Mouse (Mus musculus): ENCODE data around the gene Grem2.

Grem2 gene

DNA sequence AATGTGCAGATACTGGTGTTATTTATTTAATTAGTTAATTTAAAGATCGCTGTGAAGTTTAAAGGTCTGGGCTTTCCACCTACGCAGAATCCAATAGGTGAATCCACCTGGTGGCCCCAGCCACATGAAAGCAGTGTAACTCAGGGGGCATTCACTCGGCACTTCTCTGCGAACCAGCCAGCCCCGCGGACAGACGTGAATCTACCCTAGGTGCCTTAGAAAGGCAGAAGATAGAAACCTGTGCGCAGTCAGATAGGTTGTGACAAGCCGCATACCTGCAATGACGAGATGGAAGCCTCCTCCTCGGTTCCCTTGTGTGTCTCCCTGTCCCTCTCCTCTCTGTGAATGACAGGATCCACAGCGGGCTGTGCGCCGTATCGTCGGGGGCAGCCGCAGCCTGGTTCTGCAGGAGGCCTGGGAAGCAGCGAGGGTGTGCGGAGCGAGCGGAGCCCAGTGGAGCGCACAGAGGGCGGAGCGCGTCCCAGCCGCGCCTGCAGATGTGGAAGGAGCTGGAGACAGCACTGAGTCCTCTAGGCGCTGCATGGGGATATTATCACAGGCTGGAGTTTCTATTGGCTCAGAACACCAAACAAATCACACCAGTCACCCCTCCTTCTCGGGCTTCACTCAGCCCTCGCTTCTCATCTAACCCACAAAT is at the start of gene Grem2:
Gene Grem2, minus strand, starts transcription at position 522 of the 658 bp plus-strand sequence.
- DNase-seq (ENCODE audit: low read depth, low spot score): peak; percentile 60

DNA sequence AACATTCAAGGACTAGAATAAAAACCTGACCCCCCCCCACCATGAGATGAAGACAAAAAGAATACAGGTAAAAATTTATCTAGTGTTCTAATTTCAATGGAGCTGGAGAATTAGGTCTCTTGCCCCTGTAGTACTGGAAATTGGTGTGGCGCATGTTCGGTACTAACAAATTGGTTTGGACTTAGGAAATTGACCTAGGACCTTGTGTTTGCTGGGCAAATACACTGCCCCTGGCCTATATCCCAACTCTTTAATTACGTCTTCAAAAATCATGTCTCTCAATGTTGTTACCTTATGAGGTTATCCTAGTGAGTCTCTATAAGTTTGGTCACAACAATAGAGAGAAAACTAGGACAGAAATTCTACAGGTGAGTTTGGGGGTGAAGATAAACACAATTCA is 38.2 kb upstream of the Grem2 start:
- no peak for DNase-seq (ENCODE audit: low read depth, low spot score)

DNA sequence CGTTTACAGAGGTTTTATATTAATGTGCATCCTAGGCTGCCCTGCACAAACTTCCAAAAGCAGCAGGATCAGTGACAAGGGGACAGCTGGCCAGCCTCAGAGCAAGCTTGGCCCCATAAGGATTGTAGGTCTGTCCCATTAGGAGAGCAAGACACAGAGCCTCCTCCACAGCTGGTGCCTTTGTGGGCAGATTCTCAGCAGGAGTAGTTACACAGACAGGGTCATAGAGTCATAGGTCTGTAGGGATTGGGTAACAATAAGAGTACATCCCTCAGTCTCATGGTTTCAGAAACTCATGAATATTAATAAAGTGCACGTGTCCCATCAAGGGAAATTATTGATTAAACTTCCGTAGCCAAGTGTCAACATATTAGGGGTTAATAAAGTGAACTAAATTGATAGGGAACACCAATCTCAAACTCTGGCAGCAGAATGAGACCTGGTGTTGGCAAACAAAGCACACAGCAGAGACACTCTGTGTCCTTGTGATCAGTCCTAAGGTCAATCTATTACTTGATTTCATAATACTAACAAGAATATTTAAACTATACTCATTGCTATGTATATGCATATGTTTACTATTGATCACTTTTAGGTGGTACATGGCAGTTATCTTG is 9.5 kb upstream of the Grem2 start:
- DNase-seq (ENCODE audit: low read depth, low spot score): no peak

DNA sequence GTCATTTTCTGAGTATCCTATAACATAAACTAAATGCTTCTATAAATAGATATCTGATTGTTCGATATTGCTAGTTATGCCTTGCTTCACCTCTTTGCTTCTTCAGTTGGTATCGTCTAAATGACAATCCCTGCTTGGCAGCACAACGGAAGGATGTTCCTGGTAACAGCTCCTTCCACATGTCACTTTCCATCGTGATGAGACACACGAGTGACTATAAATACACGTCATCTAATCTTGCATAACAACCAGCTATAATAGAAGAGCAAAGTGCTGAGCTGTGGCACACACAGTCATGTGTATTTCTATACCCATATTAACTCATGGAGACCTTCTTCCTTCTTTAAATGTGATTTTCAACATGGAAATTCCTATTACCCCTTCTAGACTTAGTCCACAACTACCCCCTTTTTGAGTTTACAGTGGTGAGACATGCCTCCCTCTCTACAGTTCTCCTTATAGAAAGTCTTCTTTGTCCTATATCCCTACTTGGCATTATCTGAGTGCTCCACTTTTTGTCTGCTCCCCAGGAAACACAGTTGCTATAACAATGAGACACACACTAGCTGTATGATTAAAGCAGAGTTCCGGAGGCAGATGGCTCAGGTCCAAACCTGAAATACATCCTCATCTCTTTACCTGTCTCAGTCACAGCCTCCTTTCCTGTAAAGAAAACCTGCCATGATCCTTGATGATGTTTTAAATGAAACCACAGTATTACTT is 8.0 kb upstream of the Grem2 start:
- DNase-seq (ENCODE audit: low read depth, low spot score): no peak

DNA sequence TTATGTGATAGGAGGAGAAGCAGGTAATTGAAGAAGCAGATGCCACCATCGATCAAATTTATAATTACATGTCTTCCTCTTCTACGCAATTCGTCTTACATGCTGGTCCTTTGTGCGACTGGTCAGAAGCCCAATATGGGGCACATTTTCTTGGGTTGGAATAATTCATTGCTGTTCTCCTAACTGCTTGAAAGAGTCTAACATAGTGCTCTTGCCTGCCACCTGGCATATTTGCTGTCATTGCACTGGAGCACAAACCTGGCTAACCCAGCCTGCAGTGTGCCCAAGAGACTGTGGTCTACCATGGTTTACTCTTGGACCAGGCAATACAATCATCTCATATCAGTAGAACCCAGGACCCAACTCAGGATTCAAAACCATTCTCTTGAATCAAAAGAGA is 2.7 kb downstream of the Grem2 start:
- no peak for DNase-seq (ENCODE audit: low read depth, low spot score)

DNA sequence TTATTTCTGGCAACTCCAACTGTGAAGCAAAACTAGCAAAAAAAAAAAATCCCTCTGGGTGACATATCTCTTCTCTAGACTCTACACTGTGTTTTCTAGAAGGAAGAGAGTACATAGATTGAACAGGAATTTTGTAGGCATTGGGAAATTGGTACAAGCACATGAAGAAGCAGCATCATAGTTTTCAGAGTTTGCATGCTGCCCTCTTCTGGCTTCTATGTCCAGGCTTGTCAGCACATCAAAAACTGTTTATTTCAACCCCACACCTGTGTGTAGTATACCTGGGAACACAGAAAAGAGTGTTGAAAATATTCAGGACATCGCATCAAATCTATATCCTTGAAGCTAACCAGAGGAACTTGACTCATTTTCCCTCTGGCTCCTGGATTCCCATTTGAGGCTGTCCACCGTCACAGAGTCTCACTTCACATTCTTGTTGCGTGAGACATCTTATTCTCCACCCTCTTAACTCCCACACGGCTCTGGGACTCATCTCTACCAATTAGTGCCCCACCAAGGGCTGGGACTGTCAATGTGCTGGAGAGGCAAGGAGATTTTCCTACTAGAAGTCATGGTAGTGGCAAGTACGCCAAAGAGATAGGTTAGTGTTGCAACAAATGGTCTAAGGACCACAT is 3.3 kb downstream of the Grem2 start:
- no peak for DNase-seq (ENCODE audit: low read depth, low spot score)

DNA sequence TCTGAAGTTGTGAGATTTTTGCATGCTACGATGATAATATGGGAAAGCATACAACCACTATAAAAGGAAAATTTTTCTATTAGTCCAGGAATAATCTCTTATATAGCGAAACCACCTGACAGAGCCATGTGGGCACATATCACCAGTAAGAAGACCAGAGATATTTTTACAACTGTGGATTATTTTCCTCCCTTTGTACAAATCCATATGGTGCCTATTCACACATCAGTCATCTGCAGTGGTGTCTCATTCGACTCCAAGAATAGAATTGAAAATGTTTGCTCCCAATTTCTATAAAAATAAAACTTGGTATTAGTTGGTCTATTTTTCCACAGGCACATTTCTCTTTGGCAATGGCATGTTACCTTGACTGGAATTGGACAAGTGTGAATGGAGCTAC is 11.8 kb downstream of the Grem2 start:
- DNase-seq (ENCODE audit: low read depth, low spot score): no peak

DNA sequence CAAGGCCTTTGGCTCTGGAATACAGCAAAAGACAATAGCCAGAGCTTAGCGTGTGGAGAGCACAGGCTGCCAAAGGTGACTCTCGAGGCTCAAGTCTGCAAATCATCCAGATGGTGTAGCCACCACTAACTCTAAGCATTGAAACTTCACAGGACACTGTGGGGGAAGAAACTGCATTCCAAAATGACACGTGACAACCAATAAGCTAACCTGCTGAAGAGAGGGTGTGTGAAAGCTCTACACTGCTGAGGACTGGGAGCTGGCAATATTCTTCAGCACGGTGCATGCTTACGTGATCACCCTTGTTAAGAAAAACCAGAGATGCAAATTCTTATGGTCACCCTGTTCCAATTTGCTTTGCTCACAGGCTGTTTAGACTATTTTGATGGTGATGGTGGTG is 13.4 kb downstream of the Grem2 start:
- DNase-seq (ENCODE audit: low read depth, low spot score): no peak

DNA sequence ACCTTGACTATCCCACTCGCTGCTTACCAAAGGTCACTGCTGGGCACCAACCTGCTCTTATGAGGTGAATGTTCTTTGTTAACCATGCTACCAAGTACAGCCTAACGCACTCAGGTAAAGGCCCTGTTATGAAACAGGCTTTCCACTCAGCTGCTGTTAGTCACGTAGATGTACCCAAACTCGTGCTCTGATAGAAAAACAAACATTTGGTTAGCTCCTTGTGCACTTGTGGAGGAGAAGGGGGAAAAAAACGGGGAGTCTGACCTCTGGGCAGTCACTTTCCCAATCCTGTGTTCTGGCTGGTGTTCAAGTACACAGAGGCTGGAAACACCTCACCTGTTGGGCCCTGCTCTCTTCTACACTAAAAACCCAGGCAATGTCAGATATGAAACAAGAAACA is 14.0 kb downstream of the Grem2 start:
- no peak for DNase-seq (ENCODE audit: low read depth, low spot score)

DNA sequence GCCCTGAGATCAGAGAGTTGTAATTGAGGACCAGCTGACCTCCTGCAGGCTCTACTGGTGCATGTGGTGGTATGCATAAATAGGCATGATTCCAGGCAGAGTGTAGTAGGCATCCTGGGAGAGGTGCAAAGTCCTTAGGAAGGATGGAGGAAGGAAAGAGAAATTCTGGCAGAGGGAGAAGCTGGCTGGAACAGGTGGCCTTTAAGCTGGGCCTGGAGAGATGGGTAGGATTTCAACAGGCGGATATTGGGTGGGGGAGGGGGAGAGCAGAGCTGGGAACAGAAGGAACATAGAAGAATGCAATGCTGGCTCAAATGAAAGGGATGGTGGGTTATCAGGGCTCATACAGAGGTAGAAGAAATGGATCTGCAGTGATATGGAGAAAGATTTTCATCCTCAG is 18.9 kb downstream of the Grem2 start:
- DNase-seq (ENCODE audit: low read depth, low spot score): no peak

DNA sequence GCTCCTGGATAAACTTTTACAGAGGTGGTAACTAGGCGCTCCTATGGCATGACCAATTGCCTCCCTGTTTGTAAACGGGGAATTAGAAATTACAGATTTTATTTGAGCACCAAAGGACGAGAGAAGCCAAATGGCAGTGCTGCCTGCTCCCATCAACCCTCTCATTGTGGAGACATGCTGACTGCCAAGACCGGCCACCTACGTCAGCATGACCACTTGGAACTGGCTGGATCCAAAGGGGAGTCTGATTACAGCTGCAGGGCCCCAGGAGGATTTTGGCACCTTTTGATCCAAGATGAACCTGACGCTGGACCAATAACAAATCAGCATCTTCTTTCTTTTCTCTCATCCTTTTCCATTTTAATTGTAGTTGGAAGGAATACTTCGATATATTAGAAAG is 29.1 kb downstream of the Grem2 start:
- DNase-seq (ENCODE audit: low read depth, low spot score): no peak

DNA sequence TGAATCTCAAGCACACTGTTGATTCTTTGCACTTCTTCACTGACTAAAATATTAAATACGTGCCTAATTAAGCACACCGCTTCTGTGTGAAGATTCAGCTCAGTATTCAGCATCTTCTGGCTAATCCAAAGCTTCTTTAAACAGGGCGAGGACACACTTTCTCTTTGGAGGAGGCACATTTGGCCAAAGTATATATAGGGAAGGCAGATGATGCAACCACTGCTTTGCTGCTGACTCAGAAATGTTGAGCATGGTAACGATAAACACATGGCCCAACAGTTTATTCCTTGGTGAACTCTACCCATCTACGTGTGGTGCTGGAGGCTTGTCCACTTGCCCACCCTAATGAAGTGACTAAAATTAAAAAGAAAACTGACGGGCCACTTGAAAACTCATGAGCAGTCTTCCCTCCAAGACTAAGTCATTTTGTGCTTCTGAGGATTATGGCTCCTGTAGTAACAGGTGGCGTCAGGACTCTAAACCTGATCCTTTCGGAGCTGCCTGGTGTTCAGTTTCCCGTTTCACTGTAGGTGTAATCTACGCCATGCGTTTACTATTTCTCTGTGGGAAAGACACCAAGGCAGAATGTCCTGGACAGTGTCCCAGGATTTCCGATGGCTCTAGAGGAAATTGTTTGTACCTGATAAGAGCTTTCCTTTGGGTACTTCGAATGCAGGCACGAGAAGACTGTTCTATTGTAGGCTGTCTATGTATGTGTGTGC is 32.8 kb downstream of the Grem2 start:
- no peak for DNase-seq (ENCODE audit: low read depth, low spot score)

DNA sequence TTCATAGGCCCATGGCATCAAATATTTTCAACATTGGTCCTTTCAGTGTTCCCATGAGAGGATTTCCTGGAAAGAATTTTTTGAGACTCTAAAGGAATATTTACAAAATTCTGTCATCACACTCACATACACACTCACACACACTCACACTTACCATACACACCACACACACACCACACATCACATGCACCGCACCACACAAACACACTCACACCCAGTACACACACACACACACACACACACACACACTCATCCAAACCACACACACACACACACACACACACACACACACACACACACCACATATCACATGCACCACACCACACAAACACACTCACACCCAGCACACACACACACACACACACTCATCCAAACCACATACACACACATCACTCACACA is 33.5 kb downstream of the Grem2 start:
- DNase-seq (ENCODE audit: low read depth, low spot score): no peak

DNA sequence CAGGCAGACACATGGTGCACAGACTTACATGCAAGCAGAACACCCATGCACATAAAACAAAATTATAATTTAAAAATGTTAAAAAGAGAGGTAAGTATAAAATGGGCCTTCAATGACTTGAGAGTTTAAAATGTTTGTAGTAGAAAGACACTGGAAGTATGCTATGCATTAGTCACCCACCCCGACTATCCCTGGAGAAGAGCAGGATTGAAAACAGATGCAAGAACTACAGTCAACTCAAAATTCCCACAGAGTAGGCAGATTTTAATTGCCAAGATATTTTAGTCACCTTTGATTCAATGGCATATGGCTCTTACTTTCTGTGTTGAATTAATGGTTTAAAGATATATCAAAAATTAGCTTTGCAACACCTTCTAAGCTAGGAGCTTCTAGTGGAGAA is 39.1 kb downstream of the Grem2 start:
- DNase-seq (ENCODE audit: low read depth, low spot score): no peak

DNA sequence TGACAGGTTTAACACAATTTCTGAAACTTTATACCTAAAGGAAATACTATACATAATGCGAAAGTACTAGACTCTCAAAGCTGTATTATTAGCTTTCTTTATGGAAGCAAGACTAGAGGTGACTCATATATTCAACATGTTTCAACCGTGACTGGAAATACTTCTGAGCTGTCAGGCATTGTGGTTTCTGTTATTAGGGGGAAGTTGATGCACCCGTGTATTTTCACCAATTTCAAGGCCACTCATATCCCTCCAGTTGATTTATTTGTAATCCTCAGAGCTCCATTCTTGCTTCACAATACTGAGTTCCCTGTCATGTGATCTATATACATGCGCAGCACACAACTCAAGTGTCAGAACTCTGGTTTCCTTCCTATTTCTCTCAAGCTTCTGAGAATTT is 46.4 kb downstream of the Grem2 start:
- DNase-seq (ENCODE audit: low read depth, low spot score): no peak

DNA sequence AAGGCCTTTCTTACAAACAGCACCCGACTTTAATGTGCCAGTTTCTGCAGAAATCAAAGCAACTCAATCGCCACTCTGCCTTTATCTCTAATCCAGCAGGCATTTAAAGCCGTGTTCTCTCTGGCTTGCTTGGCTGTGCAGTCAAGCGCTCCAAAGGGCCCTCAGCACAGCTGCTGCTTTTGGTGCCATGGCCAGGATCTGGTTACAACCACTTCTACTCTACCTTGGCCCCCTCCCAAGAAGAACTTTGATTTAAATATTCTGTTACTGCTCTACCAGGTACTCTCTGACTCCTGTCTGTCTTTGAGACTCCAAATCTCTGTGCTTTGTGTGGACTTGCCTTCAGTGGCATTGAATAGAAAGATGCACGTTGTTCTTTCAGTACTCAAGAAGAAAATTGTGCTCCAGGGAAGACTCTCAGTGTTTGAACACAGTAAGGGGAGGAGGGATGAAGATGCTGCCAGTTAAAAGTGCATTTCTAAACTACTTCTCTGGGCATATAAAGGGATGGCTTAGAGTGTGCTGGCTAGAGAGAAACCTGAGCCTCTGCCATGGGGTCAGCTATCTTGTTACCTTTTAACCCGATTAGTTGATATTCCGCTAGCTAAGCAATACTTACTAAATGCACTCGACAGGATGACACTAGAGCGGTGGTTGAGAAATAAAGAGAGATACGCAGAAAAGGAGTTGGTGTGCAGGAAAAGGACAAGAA is 61.1 kb downstream of the Grem2 start:
- no peak for DNase-seq (ENCODE audit: low read depth, low spot score)

DNA sequence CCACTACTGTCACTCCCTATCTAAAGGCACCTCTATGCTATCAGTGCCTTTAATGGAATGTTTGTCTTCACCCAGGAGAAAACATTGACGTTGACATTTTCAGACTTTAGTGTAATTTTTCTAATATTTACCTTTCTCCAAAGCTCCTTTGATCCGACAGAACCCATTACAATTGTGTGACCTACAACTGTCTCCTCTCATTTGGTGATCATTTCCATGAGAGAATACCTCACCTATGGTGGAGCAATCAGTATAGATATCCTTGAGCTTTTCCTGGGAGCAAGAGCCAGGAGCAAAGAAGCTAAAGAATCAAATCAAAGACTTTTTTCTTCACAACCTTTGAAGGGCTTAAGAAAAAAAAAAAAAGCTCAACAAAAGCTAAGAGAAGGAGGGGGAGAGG is 65.4 kb downstream of the Grem2 start:
- no peak for DNase-seq (ENCODE audit: low read depth, low spot score)

DNA sequence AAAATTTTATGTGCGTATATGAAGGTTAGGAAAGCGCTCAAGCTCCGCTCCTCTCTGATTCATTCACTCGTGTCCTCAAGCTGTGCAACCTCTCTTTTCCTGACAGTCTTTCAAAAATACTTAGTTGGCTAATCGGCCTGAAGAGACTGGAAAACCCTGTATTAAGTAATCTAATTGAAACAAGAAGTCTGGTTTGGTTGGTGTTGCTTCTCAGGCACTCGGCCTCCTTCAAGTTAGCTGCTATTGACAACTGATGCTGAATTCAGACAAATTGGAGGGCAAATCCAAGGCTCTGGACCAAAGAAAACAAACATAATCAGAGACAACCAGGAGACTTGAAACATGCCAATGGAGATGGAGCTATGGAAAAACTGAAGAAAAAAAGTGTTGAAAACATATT is 76.8 kb downstream of the Grem2 start:
- no peak for DNase-seq (ENCODE audit: low read depth, low spot score)

DNA sequence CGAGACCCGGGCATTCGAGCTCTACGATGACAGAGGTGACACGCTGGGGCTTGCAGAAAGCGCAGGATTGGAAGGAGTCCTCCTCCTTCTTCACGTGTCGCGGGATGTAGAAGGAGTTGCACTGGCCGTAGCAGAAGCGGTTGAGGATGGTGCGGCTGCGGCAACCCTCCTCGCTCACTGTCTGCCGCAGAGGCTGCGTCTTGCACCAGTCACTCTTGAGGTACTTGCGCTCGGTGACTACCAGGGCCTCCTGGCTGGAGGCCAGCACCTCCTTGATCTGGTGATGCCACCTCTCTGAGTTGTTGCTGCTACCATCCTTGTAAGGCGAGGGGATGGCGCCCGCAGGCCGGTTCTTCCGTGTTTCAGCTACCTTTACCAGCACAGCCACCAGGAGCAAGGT is 84.8 kb downstream of the Grem2 start:
- DNase-seq (ENCODE audit: low read depth, low spot score): peak; percentile 5

DNA sequence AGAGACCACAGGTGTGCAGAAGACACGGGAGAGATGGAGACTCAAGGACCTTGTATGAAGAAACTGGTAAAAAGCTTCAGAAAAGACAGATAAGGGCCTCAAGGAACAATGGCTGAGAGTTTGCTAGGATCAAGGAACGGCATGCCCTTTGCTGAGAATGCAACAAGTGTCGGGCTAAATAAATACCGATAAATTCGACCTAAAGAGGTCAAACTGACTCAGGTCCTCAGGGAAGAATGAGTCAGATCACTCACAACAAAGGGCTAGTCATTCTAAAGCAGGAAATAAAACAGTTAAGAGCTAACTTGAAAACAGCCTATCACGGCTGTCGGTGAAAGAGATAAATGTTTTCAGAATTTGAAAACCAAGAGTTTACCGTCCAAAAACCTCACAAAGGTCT is 95.1 kb downstream of the Grem2 start:
- no peak for DNase-seq (ENCODE audit: low read depth, low spot score)

DNA sequence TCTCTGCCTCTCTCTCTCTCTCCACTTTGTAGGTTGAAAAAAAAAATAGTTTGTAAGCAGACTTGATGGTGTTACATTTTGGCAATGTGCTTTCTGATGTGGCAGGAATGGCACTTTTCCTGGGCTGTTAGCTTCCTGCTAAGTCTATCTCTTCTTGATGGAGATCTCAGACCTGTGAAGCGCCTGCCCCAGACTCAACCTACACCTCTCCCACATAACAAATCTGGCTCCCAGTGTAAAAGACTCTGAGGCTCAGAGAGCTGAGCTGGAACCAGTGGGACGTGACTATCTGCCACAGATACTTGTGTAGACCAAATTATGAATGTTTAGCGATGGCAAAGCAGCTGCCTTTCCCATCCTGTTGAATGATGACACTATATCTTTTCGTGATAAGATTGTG is 109.8 kb downstream of the Grem2 start:
- DNase-seq (ENCODE audit: low read depth, low spot score): no peak

All from R1 (cell line).